Mouse (Mus musculus) heart, postnatal 25 days (tissue): ENCODE results near the gene D13Ertd608e. TPM values are rescaled to one million over a fixed set of nuclear protein-coding genes. Genes with fewer than 3 reads are reported as not detected.
"Not testable (repeated sequence)": the region's sequence is repeated elsewhere in the genome, so short reads cannot be mapped to it uniquely, and the experiment has no call there.

Experiments
- DNase-seq: peaks from one replicate; pipeline ENCODE4 v3.0.0; 2022; ENCODE audit warnings: low spot score
- intact Hi-C: fragments of 180-260 bp; cut with DNase I; formaldehyde crosslinking; loops from one replicate; pipeline ENCODE4 v1.15.1; 2025
- total RNA-seq, 2 experiments: library from RNA; stranded (reverse); gene quantifications; 2 replicates each; pipeline ENCODE4 v1.2.3; 2021

D13Ertd608e gene
- not detected for total RNA-seq

DNA sequence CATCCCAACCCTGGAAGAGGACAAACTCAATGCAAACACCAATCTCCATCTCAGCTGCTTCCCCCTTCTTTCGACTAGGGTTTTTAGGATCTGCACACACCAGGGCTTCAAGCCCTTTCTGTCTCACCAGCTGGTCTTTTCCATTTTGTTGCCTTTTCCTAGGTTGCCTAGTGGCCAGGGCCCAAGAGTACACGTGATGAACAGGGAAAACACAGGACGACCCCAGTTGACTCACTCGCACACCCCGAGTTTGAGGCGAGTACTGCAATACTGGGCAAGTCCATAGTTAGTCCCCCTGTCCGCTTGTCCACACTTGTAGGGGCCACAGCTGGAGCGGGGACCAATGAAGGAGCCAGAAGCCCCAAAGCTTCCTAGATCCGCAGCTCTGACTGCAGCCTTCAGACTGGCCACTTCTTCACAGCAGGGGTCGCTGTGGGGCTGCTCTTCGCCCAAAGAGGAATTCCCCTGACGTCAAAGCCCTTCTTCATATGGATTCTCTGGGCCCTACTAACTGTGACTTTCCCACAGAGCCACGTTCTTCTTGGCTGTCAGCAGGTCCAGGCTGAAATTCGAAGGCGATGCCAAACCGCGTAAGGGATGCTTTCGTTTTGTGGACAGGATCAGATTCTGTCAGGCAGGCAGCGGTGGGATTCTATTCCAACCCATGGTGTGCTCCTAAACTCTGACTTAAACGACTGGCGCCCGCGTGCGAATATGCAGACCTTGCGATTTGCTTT lies at the start of gene D13Ertd608e:
D13Ertd608e (plus strand) TSS at position 687 of the 737 bp plus-strand sequence.
- DNase-seq, intact Hi-C loops: not testable (repeated sequence)

DNA sequence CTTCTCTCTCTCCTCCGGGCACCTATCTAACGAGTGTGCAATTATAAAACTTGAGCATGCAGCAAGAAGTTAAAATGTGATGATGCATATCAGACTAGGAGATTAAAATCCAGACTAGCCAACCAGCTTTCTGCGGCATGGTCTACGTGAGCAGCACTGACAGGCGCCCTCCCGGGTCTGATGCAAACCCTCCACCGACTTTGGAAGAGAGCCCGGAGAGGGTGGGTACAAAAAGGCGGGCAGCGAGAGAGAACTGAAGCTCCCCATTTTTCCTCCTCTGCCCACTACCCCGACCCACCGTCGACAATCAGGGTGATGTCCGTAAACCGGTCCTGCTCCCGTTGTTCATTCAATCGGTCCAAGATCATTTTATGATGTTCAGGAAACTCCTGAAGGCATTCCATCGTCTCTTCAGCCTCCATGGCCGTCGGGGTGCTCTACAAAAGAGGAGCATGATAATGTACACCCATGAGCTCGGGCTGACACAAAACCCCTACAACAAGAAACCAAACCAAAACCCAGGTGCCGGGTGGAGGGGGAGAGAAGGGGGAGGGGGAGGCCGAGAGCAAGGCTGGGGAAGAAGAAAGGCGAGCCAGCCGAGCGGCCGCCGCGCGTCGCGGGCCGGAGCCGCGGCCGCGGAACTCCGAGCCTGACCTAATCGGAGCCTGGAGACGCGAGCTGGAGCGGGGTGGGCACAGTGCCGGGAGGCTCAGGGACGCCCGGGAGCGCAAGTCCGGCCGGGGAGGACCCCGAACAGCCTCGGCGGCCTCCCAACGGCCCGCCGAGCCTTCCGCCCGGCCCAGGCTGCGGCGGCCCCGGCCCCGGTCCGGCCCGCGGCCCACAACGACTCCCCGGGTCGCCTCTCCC lies 45.7 kb upstream of the D13Ertd608e start:
- intact Hi-C loops, result loop anchor here (5.0 kb wide), 4 partner anchors 33 to 153 kb away; partner anchors contain the start of genes Hmgcs1 and Nim1k
- DNase-seq, result peak; percentile 12

DNA sequence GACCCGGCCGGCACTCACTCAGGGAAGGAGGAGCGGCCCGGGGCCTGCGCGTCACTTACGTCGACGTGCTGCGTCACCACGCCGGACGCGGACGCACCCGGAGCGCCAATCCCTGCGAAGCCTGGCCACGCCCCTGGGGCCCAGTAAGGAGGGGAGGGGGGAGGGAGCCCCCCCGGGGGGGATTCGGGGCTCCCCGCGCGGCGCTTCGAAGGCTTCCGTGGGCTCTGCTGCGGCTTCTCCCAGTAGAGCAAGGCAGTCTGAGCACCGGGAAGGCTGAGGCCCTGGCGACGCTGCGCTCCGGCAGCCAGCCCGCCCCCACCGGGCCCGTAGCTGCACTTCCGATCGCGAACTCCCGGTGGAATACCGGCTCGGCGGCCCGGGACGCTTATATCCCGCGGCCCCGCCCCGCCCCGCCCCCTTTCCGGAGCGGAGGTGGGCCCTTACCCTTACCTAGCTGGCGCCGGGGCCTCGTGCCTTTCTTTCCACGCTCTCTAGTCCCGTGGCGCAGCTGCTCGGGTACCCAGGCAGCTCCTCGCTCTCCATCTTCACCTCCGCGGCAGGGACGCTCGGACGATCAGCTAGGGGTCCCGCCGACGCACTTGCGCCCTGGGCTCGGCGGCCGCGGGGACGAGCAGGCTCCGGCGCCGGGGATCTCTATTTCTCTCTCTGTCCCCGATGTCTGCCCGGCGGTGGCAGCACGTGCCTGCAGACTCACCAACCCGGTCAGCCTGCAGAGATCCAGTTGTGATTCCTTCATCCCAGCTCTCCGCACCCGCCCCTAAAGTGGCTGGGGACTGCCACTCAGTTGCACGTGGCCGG lies 44.8 kb upstream of the D13Ertd608e start, which contains the start of gene Zfp131:
Zfp131 (minus strand) TSS at position 129 of the 819 bp plus-strand sequence.
- DNase-seq, result peak; percentile 91
- intact Hi-C loops, result loop anchor here (5.0 kb wide), 4 partner anchors 34 to 154 kb away; partner anchors contain the start of genes Hmgcs1 and Nim1k

DNA sequence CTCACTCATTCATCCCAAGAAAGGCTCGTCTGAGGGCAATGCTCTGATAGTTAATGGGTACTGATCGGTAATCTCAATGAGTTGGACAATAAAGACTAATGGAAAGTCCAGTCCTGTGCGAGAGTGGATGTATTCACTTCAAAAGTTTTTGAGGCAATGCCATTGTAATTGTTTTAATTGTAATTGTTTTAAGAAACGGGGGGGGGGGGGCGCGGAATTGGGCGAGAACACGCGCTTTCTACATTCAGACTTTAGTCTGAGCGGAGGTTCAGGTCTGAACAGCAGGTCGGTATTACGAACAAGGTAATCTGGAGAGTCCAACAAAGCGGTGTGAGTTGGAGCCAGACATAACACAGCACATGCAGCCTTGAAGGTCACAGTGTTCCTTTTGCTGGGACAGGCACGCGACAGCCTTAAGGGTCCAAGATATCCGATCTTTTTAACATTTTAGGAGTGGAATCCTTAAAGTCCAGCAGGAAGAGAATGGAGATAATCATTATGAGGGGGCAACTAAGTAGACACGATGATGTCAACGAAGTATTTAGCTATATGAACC lies 44.1 kb upstream of the D13Ertd608e start:
- intact Hi-C loops, result loop anchor here (5.0 kb wide), 4 partner anchors 34 to 154 kb away; partner anchors contain the start of genes Hmgcs1 and Nim1k
- DNase-seq, result no peak

DNA sequence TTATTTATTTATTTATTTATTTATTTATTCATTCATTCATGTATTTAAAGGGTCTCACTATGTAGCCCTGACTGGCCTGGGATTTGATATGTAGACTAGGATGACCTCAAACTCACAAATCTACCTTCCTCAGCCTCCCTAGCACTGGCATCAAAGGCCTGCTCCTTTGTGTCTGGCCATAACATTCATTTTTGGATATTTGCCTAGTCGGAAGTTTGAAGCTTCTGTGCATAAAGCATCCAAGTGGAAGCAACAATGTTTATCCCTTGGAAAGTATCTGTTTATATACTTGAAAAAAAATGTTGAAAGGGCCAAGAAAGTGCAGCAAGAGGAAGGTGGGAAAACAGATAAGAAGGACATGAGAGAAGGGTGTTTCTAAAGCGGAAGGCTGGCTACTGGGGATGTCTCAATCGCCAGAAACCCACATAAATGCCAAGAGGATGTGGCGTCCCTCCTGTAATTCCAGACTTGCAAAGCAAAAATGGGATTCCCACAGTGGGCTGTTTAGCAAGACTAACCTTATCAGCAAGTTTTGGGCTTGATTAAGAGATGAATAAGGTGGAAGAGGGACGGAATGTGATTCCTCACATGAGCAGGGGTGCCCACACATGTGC lies 42.9 kb upstream of the D13Ertd608e start:
- intact Hi-C loops, result loop anchor here (5.0 kb wide), 4 partner anchors 36 to 156 kb away; partner anchors contain the start of genes Hmgcs1 and Nim1k

DNA sequence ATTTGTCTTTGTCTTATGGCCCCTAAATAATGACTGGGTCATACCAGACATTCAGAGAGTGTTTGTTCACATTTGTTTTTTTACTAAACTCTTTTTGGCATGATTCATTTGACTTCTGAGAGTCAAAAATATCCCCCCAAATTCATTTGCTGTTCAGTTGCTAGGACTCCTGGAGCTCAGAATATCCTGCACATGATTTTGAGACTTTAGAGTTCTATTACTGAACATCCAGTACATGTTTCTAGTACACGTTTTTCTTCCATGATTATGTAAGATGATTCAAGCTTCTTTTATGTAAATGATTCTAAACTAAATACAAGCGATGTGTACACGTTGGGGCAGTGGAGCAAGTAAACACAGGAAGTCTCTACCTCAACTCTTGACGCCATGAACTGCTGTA lies 38.1 kb upstream of the D13Ertd608e start:
- DNase-seq, result no peak
- intact Hi-C loops, result no loop called here

More for the DNA sequence above, 42.9 kb upstream of the D13Ertd608e start:
- no peak for DNase-seq

DNA sequence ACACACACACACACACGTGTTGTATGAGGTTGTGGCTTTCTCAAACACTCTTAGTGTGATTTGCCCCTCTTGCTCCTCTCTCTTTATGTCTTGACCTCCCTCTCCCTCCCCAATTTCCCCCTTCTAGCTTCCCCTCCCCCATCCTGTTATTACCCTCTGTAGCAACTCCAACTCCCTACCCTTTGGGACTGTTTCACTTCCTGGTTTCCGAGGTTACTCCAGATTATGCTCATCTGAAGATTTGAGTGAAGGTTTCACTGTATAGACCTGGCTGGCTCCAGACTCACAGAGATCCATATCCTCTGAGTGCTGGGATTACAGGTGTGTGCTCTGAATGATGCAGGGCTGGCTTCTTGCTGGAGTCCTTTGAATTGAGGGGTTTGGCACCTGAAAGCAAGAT lies 26.9 kb upstream of the D13Ertd608e start:
- intact Hi-C loops, result no loop called here
- no peak for DNase-seq

DNA sequence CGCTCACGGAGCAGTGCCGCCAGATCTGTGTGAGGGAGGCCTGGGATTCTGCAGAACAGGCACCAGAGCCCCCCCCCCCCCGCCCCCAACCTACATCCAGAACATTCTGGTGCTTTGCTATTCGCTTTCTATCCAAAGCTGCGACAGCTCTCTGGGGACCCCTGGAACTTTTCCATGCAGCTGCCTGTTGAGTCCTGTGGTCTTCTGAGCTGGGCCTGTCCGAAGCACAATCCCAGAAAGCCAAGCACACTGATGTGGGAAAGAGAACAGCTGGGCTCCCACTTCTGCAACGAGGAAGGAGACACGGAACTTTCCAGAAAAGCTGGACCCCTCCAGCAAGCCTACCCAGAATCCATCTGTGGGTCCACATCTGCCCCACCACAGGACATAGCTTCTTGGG lies 25.8 kb upstream of the D13Ertd608e start:
- no peak for DNase-seq

DNA sequence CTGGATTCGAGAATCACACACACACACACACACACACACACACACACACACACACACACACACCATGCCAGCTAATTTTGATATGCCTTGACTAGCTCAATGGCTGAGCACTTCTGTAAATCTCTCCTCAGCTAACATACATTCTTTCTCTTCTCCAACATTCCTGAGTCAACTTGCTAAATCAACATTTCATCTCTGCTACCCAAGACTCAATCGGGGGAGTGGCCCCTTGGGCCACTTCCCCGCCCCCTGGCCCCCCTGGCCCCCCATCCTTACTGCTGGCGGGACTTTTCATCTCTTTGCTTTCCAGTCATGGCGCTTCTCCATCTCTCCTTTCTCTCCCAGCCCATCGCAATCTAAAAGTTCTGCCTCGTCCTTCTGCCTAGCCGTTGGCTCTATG lies 19.0 kb upstream of the D13Ertd608e start:
- intact Hi-C loops, result no loop called here
- no peak for DNase-seq

More for the DNA sequence above, 25.8 kb upstream of the D13Ertd608e start:
- intact Hi-C loops, result no loop called here

DNA sequence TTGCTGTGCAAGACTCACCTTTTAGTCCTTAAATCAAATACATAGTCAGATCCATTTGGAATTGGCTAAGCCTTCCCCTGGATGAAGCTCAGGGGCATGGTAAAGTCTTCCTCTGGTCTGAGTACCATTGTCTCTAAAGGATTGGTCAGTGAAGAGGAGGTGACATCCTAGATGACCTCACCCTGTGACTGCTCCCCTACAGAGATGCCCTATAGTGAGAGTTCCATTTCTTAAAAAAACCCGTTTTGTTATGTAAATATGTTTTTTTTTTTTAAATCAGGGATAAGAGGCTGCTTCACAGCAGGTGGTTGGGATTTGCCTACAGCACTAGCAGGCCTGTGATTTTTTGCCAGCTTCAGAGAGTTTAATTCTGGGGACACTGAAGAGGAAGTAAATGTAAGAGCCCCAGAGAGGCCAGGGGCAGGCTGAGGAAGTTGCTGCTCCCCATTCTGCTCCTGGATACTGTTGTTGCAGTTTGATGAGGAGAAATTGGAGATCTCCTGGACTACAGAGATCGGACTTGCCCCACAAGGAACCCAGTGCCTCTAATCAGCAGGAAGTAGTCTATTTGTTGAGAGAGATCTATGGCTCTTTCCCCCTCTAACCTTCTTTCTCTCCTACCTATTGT lies 18.1 kb upstream of the D13Ertd608e start:
- no peak for DNase-seq
- intact Hi-C loops, result no loop called here

DNA sequence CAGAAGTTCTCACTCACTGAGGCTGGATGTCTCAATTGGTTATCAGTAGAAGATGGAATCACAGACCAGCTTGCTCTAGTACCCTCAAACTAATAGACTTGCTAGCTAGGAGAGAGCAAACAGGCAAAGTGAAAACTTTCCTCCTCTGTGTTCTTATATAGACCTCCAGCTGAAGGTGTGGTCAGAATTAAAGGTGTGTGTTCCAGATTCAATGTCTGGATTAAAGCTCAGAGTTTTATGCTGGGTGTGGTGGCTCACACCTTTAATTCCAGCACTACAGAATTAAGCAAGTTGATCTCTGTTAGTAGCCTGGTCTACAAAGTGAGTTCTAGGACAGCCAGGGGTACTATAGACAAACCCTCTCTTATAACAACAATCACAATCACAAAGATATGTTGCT lies 5.7 kb upstream of the D13Ertd608e start, which contains the start of gene AF067063:
AF067063 (minus strand) TSS at position 101 of the 400 bp plus-strand sequence.
- intact Hi-C loops, DNase-seq: not testable (repeated sequence)

DNA sequence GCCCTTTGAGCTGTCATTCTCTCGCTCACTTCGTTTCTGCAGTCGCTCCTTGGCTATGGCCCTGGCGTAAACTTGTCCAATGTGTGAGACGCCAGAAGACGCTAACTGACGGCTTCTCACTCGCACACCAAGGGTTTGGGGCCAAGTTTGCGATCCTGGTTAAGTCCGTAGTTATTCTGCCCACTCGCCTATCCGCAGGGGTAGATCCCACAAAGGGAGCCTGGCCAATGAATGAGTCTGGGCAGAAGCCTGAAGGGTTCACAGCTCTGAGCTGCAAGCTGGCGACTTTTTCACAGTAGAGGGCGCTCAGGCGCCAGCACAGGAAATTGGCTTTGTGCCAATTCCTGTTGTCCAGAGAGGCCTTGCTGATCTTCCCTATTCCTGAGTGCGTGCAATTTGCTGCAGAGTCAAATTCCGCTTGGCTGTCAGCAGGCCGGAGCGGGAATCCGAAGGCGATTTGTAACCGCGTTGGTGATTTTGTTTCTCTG lies 562 bp downstream of the D13Ertd608e start:
- intact Hi-C loops, DNase-seq: not testable (repeated sequence)

DNA sequence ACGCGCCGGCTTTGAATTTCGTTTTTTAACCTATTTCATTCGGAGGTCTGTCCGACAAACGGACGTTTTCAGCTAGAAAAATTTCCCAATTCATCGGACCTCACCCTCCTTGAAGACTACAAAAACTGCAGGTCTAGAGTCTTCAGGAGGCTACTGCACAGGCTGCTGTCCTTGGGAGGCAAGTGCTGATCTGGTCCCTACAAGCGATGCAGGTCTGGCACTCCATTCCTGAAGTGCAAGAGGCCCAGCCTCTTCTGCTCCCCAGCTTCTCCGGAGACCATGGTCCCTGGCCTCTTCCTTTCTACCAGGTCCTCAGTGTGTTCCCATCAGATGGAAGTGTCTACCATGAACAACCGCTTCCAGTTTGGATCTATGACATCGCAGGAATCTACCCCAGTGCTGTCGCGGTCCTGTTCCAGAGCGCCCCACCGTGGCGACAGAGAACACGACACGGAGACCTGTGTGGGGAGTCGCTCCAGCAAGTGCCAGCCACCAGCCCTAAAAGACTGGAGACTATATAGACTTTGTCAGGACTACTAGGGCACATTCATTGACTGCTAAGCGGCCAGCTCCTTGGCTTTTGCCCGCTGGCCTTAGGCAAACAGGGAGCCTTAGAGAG lies 2.0 kb downstream of the D13Ertd608e start:
- DNase-seq, intact Hi-C loops: not testable (repeated sequence)

DNA sequence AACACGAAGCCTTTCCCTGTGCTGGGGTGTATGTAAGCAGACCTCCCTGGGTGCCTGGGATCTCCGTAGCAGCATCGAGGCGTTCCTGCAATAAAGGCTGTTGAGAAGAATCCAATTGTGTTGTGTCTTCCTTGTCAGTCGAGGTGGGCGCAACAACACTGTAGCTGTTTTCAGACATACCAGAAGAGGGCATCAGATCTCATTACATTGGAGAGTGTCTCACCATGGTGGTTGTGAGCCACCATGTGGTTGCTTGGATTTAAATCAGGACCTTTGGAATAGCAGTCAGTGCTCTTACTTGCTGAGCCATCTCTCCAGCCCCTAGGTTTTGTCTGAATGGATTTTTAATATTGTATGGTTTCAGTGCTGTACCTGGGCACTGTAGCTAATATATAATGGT lies 4.2 kb downstream of the D13Ertd608e start:
- intact Hi-C loops, result not testable (repeated sequence)

DNA sequence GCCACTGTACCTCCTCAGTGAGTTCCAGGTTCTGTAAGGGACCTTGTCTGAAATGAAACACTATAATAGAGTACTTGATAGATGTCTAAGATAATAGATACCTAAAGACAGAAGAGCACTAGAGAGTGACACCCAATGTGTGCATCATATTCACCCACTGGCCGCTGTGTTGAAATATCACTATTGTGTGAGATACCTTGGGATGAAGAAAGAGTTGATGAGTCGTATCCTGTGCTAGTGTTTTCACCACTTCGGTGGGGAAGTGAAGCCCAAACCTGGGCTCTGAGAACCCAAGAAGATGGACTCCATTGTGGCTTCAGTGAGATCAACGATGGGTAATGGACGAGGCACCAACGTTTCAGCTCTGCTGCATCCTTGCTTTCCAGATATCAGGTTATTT lies 26.6 kb downstream of the D13Ertd608e start:
- intact Hi-C loops, DNase-seq: not testable (repeated sequence)

More for the DNA sequence above, 4.2 kb downstream of the D13Ertd608e start:
- DNase-seq, result not testable (repeated sequence)

DNA sequence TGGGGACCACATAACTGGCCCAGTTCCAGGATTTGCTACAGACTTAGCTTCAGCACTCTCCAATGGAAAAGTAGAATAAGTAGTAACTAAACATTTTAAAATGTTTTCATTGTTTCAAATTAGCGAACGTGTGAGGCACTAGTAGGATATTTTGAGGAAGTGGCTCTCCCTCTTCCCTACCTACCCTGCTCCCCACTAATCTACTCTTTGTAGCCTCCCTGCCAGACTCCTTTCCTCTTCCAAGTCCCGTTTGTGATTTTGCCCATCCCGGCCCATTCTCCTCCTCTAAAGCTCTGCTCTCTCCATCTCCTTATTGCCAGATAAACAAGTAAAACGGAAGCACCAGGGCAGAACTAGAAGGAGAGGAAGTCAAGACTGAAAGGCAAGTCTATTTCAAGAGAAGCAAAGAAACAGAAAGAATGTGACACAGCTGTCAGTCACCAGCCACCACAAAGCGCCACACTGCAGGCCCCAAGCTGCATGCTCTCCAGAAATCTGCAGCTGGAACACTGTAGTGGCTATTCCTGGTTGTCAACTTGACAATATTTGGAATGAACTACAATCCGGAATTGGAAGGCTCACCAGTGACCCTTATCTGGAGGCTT lies 28.7 kb downstream of the D13Ertd608e start:
- DNase-seq, intact Hi-C loops: not testable (repeated sequence)

DNA sequence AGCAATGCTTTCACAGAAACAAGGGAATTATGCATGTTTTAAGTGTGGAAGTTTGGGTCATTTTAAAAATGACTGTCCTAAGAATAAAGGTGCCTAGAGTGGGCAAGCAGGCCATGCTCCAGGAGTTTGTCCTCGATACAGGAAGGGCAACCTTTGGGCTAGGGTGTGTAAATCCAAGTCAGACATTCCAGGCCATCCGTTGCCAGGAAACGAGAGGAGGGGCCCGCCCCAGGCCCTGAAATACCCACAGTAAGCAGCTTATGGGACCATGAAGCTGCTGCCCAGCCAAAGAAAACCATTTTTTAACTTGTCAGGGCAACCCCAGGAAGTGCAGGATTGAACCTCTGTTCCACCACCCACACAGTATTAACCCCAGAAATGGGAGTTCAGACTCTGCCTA lies 51.1 kb downstream of the D13Ertd608e start:
- DNase-seq, intact Hi-C loops: not testable (repeated sequence)
